In genomic region chr1:190088929-190089328, GRCm38 (mm10) we compare ENCODE assay signal across 23 mouse cellular contexts.
DNase-seq lines count a peak whose midpoint lies in the region; ATAC-seq and TF ChIP-seq lines count a peak whose summit lies in the region.
"Had no signal": no experiment of that assay in that cellular context is flagged by ENCODE, and none has a peak within 500 bp of the region (broad histone marks: within the 10 kb centered on the region; RNA-seq: fewer than 3 reads in every experiment).

No protein-coding gene starts in this region.

- H3K9me3 ChIP-seq in heart, embryonic 11.5 days (replicated peaks; ENCODE audit: control insufficient read depth, low read length): no peaks in the 10 kb centered on the region
- no peaks in the 10 kb centered on the region for H3K9me3 ChIP-seq in heart, embryonic 13.5 days
- no peaks in the 10 kb centered on the region for H3K9me3 ChIP-seq in heart, embryonic 15.5 days (replicated peaks)
- no peaks in the 10 kb centered on the region for H3K9me3 ChIP-seq in heart, postnatal 0 days (replicated peaks; ENCODE audit: control insufficient read depth, low read length)
- H3K9me3 ChIP-seq: embryonic facial prominence, embryonic 13.5 days; embryonic facial prominence, embryonic 15.5 days; forebrain, embryonic 10.5 days; forebrain, embryonic 12.5 days had no signal

- H3K4me1 ChIP-seq in heart, embryonic 11.5 days (ENCODE audit: control insufficient read depth, insufficient read depth, low read length): peaks cover 37% of the 10 kb centered on the region
- H3K4me1 ChIP-seq in heart, embryonic 13.5 days: peaks cover 53% of the 10 kb centered on the region
- peaks cover 32% of the 10 kb centered on the region for H3K4me1 ChIP-seq in heart, embryonic 15.5 days (replicated peaks)
- peaks cover 19% of the 10 kb centered on the region for H3K4me1 ChIP-seq in heart, postnatal 0 days (ENCODE audit: control insufficient read depth, insufficient read depth)
- H3K4me1 ChIP-seq: embryonic facial prominence, embryonic 13.5 days; embryonic facial prominence, embryonic 15.5 days; forebrain, embryonic 10.5 days; forebrain, embryonic 12.5 days had no signal

- WGBS in heart, embryonic 11.5 days (ENCODE audit: insufficient replicate concordance): 5% methylated on average over 2 of the region's 2 CpGs
- 2% methylated on average over 2 of the region's 2 CpGs for WGBS in heart, embryonic 13.5 days
- WGBS in heart, embryonic 15.5 days: 4% methylated on average over 2 of the region's 2 CpGs
- 6% methylated on average over 2 of the region's 2 CpGs for WGBS in heart, postnatal 0 days

- no peak for TF ChIP-seq EP300 in heart, postnatal 0 days (IDR thresholded peaks at IDR 0.05; ENCODE audit: low read depth)

- no peak for TF ChIP-seq CTCF in heart, postnatal 0 days (IDR thresholded peaks at IDR 0.05; ENCODE audit: low read depth)

- ATAC-seq in heart, embryonic 11.5 days (replicated peaks; ENCODE audit: insufficient number of reproducible peaks, low FRiP score, low TSS enrichment): peak; percentile 64; the same call in 1 of the 2 replicates
- ATAC-seq in heart, embryonic 13.5 days (ENCODE audit: extremely low read depth, insufficient number of reproducible peaks, low FRiP score, low TSS enrichment): 0 out of 2 replicates have a peak, but pooled peaks have one; percentile 37
- ATAC-seq in heart, embryonic 15.5 days (replicated peaks; ENCODE audit: insufficient number of reproducible peaks, insufficient read depth, low FRiP score, low read depth): no peak
- ATAC-seq in heart, postnatal 0 days (ENCODE audit: insufficient read depth, low read depth): no peak
- ATAC-seq: forebrain, embryonic 14.5 days had no signal

- no peak overlapping the region for H3K4me2 ChIP-seq in heart, embryonic 11.5 days
- no peak overlapping the region for H3K4me2 ChIP-seq in heart, embryonic 13.5 days
- no peak overlapping the region for H3K4me2 ChIP-seq in heart, embryonic 15.5 days
- H3K4me2 ChIP-seq in heart, postnatal 0 days (ENCODE audit: low read depth, low read length): no peak overlapping the region
- H3K4me2 ChIP-seq: embryonic facial prominence, embryonic 13.5 days; embryonic facial prominence, embryonic 15.5 days; forebrain, embryonic 12.5 days had no signal

- no peak for DNase-seq in heart, adult 18-20 months
- DNase-seq in heart, adult 9 months (ENCODE audit: low spot score in 2 of 2): no peak
- no peak for DNase-seq in heart, adult 8-10 months (ENCODE audit: low spot score)
- DNase-seq in heart, postnatal 0 days (ENCODE audit: low spot score): peak; percentile 49
- no peak for DNase-seq in heart, adult 11 months
- DNase-seq: adrenal gland, adult 2 months; adrenal gland, postnatal 10 days; adrenal gland, postnatal 25 days; cerebellum, adult 11 months; cerebellum, adult 18-20 months; cerebellum, adult 8-10 months; cerebellum, adult 9-11 months; cerebellum, postnatal 36 days; embryo, embryonic 11 days had no signal

- H3K27ac ChIP-seq in heart, embryonic 11.5 days (ENCODE audit: low read depth, low read length): peak overlapping the region; percentile 54; the same call in 1 of the 2 replicates
- H3K27ac ChIP-seq in heart, embryonic 13.5 days (replicated peaks): peak overlapping the region; percentile 65
- H3K27ac ChIP-seq in heart, embryonic 15.5 days: peak overlapping the region; percentile 26; the same call in 1 of the 2 replicates
- no peak overlapping the region for H3K27ac ChIP-seq in heart, postnatal 0 days (ENCODE audit: low read depth)
- H3K27ac ChIP-seq: embryonic facial prominence, embryonic 13.5 days; embryonic facial prominence, embryonic 15.5 days; forebrain, embryonic 10.5 days; forebrain, embryonic 12.5 days had no signal

- no peaks in the 10 kb centered on the region for H3K36me3 ChIP-seq in heart, embryonic 11.5 days (ENCODE audit: control insufficient read depth, insufficient read depth, low read length)
- H3K36me3 ChIP-seq in heart, embryonic 13.5 days: no peaks in the 10 kb centered on the region
- H3K36me3 ChIP-seq in heart, embryonic 15.5 days: no peaks in the 10 kb centered on the region
- no peaks in the 10 kb centered on the region for H3K36me3 ChIP-seq in heart, postnatal 0 days (replicated peaks; ENCODE audit: control insufficient read depth, insufficient read depth, low read length)
- H3K36me3 ChIP-seq: embryonic facial prominence, embryonic 13.5 days; embryonic facial prominence, embryonic 15.5 days; forebrain, embryonic 10.5 days; forebrain, embryonic 12.5 days had no signal

- no peak overlapping the region for H3K4me3 ChIP-seq in heart, embryonic 11.5 days (ENCODE audit: low read depth, low read length)
- no peak overlapping the region for H3K4me3 ChIP-seq in heart, embryonic 13.5 days
- no peak overlapping the region for H3K4me3 ChIP-seq in heart, embryonic 15.5 days
- H3K4me3 ChIP-seq in heart, postnatal 0 days (ENCODE audit: low read depth, low read length): no peak overlapping the region
- H3K4me3 ChIP-seq: embryonic facial prominence, embryonic 13.5 days; embryonic facial prominence, embryonic 15.5 days; erythroblast, embryonic 14.5 days; forebrain, embryonic 10.5 days; forebrain, embryonic 12.5 days had no signal

- H3K27me3 ChIP-seq in heart, embryonic 11.5 days (ENCODE audit: control insufficient read depth, insufficient read depth, low read length): no peaks in the 10 kb centered on the region
- H3K27me3 ChIP-seq in heart, embryonic 13.5 days (replicated peaks): no peaks in the 10 kb centered on the region
- H3K27me3 ChIP-seq in heart, embryonic 15.5 days: no peaks in the 10 kb centered on the region
- H3K27me3 ChIP-seq in heart, postnatal 0 days (ENCODE audit: control insufficient read depth, insufficient read depth, low read length): no peaks in the 10 kb centered on the region
- H3K27me3 ChIP-seq: embryonic facial prominence, embryonic 13.5 days; embryonic facial prominence, embryonic 15.5 days; forebrain, embryonic 12.5 days had no signal

- H3K9ac ChIP-seq in heart, embryonic 11.5 days (ENCODE audit: low read depth, low read length): no peak overlapping the region
- H3K9ac ChIP-seq in heart, embryonic 13.5 days: no peak overlapping the region
- H3K9ac ChIP-seq in heart, embryonic 15.5 days: no peak overlapping the region
- H3K9ac ChIP-seq in heart, postnatal 0 days (replicated peaks; ENCODE audit: low read depth, low read length): no peak overlapping the region
- H3K9ac ChIP-seq: embryonic facial prominence, embryonic 13.5 days; embryonic facial prominence, embryonic 15.5 days; forebrain, embryonic 12.5 days had no signal

Comparison
In these comparisons a context has a peak if more than half of its experiments do, and no peak if none do; other contexts are left out.
1. ATAC-seq: peak in heart, embryonic 11.5 days (single experiment) and heart, embryonic 13.5 days (single experiment); none in heart, embryonic 15.5 days (single experiment) and heart, postnatal 0 days (single experiment).